Mouse (Mus musculus): ENCODE measurements at regions not wholly inside any gene's neighbourhood (a gene's known extent, or its start where the extent isn't known, plus 50 kb on each side); places are given as distances from the start of the nearest gene placed in this dataset.
A peak's percentile ranks its signal among the peaks of the same experiment; 100 is the strongest.

DNA sequence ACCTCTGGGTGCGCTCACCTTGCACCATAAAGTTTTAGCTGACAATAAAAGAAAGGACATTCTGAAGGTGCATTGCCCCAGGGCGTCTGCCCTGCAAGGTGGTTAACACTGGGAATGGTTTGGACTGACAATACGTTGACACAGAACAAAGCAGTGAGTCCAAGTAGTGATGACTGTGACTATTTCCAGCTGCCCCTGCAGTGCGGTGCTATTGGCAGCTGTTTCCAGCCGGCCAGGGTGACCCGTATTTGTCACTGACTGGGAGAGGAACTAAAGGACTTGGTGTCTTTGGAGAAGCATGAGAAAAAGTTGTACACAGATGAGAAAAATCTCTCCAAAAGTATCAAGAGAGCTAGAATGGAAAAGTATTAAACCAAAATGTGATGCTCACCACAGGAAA, 52.0 kb upstream of the Vtcn1 start:
- Histone ChIP-seq H3K9me3 (ENCODE audit: control insufficient read depth, low read length) (no peaks in the 10 kb centered on the region), H3K27ac (ENCODE audit: low read depth, low read length) (no peak overlapping the region), H3K36me3 (ENCODE audit: control insufficient read depth, insufficient read depth, low read length) (no peaks in the 10 kb centered on the region), H3K27me3 (replicated peaks; ENCODE audit: control insufficient read depth, insufficient read depth, low read length) (no peaks in the 10 kb centered on the region), H3K4me1 (ENCODE audit: control insufficient read depth, insufficient read depth, low read depth, low read length) (peaks cover under 1% of the 10 kb centered on the region), H3K9ac (ENCODE audit: low read depth, low read length) (no peak overlapping the region), H3K4me3 (ENCODE audit: low read length) (no peak overlapping the region), H3K4me2 (ENCODE audit: low read length) (no peak overlapping the region)
- WGBS = 75% methylated on average over 6 of the region's 6 CpGs
- no peak for ATAC-seq

DNA sequence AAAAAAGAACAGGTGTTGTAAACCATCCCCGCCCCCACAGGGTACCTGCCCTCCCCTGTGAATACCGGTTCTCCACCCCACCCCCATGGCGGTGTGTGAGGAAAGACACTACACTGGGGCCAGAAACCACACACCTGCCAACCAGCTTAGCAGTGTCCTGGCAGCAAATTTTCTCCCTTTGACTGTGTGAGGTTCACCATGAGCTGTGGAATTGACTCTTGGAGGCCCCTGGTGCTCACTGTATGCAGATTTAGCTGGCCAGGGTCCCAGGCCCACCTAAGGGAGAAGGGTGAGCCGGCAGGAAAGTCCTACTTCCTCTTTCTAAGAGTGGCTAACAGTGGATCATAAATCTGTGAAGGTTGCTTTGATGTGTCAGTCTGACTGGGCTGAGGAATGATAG, 53.9 kb upstream of the Vtcn1 start:
- Histone ChIP-seq H3K9ac (ENCODE audit: low read depth, low read length) (no peak overlapping the region), H3K27me3 (replicated peaks; ENCODE audit: control insufficient read depth, insufficient read depth, low read length) (no peaks in the 10 kb centered on the region), H3K27ac (ENCODE audit: low read depth, low read length) (no peak overlapping the region), H3K4me1 (ENCODE audit: control insufficient read depth, insufficient read depth, low read depth, low read length) (peaks cover 2% of the 10 kb centered on the region), H3K4me3 (ENCODE audit: low read length) (no peak overlapping the region), H3K36me3 (ENCODE audit: control insufficient read depth, insufficient read depth, low read length) (no peaks in the 10 kb centered on the region), H3K9me3 (ENCODE audit: control insufficient read depth, low read length) (no peaks in the 10 kb centered on the region), H3K4me2 (ENCODE audit: low read length) (no peak overlapping the region)
- no peak for ATAC-seq
- 81% methylated on average over 4 of the region's 4 CpGs for WGBS

DNA sequence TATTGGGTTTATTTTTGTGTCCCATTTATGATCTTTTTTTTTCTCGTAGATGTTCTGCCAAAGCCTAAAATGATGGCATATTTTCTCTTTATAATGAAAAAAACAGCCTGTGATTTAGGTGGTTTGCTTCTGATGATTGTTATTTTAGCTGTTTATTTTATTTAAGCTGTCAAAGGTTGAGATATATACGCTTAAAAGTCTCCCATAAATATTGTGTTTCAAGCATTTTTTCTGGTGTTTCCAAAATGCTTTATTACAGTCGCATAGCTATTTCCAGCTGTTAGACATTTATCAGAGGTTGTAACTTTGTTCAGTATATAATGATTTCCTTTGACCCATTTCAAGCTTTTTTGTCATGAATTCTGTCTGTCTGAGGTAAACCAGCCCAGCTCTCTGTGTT, 54.4 kb upstream of the Vtcn1 start:
- Histone ChIP-seq H3K27ac (ENCODE audit: low read depth, low read length) (no peak overlapping the region), H3K27me3 (replicated peaks; ENCODE audit: control insufficient read depth, insufficient read depth, low read length) (no peaks in the 10 kb centered on the region), H3K36me3 (ENCODE audit: control insufficient read depth, insufficient read depth, low read length) (no peaks in the 10 kb centered on the region), H3K4me2 (ENCODE audit: low read length) (no peak overlapping the region), H3K4me3 (ENCODE audit: low read length) (no peak overlapping the region), H3K9ac (ENCODE audit: low read depth, low read length) (no peak overlapping the region), H3K4me1 (ENCODE audit: control insufficient read depth, insufficient read depth, low read depth, low read length) (peaks cover 2% of the 10 kb centered on the region), H3K9me3 (ENCODE audit: control insufficient read depth, low read length) (no peaks in the 10 kb centered on the region)
- no peak for ATAC-seq
- 83% methylated on average over 3 of the region's 3 CpGs for WGBS

DNA sequence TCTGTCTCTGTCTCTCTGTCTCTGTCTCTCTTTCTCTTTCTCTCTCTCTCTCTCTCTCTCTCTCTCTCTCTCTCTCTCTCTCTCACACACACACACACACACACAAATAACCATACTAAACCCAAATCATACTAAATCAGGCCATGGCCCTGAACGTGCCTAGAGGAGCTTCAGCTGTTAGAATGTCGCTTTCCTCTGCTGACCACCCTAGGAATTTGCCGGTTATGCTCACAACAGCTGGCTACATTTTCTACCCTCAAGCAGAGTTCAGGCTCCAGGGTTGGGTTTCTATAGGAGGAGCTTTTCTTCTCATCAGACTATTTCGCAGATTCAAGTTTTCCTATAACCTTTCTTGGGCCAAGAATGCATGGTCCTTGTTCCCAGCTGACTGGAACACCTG, 56.1 kb upstream of the Vtcn1 start:
- no peak overlapping the region for H3K27ac ChIP-seq (ENCODE audit: low read depth, low read length)
- H3K9me3 ChIP-seq (ENCODE audit: control insufficient read depth, low read length) = no peaks in the 10 kb centered on the region
- ATAC-seq = no peak
- H3K27me3 ChIP-seq (replicated peaks; ENCODE audit: control insufficient read depth, insufficient read depth, low read length) = no peaks in the 10 kb centered on the region
- H3K4me1 ChIP-seq (ENCODE audit: control insufficient read depth, insufficient read depth, low read depth, low read length) = peaks cover 2% of the 10 kb centered on the region
- WGBS = 89% methylated on average over 4 of the region's 4 CpGs
- H3K9ac ChIP-seq (ENCODE audit: low read depth, low read length) = no peak overlapping the region
- H3K4me3 ChIP-seq (ENCODE audit: low read length) = no peak overlapping the region
- H3K4me2 ChIP-seq (ENCODE audit: low read length) = no peak overlapping the region
- no peaks in the 10 kb centered on the region for H3K36me3 ChIP-seq (ENCODE audit: control insufficient read depth, insufficient read depth, low read length)

DNA sequence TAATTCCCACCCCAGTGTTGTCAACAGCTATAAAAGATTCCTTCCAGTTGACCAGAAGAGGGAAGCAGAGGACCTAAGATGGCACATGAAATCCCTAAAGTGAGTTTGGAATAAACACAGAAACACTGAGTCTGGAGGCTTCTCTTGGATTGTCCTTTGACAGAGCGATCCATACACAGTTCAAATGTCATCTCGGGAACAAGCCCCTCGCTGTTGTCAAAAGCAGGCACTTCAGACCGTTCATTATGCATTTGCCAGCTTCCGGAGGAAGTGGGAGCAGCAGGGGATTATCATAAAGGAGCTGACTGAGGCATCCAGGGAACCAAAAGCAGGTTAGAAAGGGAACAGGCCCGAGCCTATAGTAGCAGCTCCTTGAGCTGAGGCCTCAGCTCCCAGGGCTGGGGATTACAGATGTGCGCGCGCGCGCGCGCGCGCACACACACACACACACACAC, 57.1 kb upstream of the Vtcn1 start:
- peak overlapping the region; percentile 16; the same call in 1 of the 2 replicates for H3K4me3 ChIP-seq (ENCODE audit: low read length)
- peak; percentile 89 for ATAC-seq
- no peaks in the 10 kb centered on the region for H3K36me3 ChIP-seq (ENCODE audit: control insufficient read depth, insufficient read depth, low read length)
- peak overlapping the region; percentile 49 for H3K4me2 ChIP-seq (ENCODE audit: low read length)
- no peak overlapping the region for H3K27ac ChIP-seq (ENCODE audit: low read depth, low read length)
- H3K9ac ChIP-seq (ENCODE audit: low read depth, low read length) = peak overlapping the region; percentile 45
- WGBS = 24% methylated on average over 12 of the region's 15 CpGs
- H3K9me3 ChIP-seq (ENCODE audit: control insufficient read depth, low read length) = no peaks in the 10 kb centered on the region
- H3K4me1 ChIP-seq (ENCODE audit: control insufficient read depth, insufficient read depth, low read depth, low read length) = peaks cover 2% of the 10 kb centered on the region
- no peaks in the 10 kb centered on the region for H3K27me3 ChIP-seq (replicated peaks; ENCODE audit: control insufficient read depth, insufficient read depth, low read length)

DNA sequence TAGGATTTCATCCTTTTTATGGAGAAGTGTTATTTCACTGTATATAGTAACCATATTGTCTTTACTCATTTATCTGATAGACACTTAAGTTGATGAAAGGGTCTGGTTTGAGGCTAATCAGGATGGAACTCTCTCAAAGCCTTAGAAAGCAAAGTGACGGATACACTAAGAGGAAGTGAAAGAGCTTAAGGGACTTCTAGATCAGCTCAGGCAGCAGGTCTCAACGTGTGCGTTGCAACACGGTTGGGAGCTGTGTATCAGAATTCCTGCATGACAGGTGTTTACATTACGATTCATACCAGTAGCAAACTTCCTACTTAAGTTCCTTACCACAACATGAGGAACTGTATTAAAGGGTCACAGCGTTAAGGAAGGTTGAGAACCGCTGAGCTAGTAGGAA, 59.9 kb upstream of the Vtcn1 start:
- no peaks in the 10 kb centered on the region for H3K9me3 ChIP-seq (ENCODE audit: control insufficient read depth, low read length)
- peaks cover 2% of the 10 kb centered on the region for H3K4me1 ChIP-seq (ENCODE audit: control insufficient read depth, insufficient read depth, low read depth, low read length)
- no peaks in the 10 kb centered on the region for H3K36me3 ChIP-seq (ENCODE audit: control insufficient read depth, insufficient read depth, low read length)
- H3K27ac ChIP-seq (ENCODE audit: low read depth, low read length) = no peak overlapping the region
- 87% methylated on average over 7 of the region's 7 CpGs for WGBS
- H3K27me3 ChIP-seq (replicated peaks; ENCODE audit: control insufficient read depth, insufficient read depth, low read length) = no peaks in the 10 kb centered on the region
- no peak overlapping the region for H3K4me2 ChIP-seq (ENCODE audit: low read length)
- no peak overlapping the region for H3K4me3 ChIP-seq (ENCODE audit: low read length)
- H3K9ac ChIP-seq (ENCODE audit: low read depth, low read length) = no peak overlapping the region
- ATAC-seq = no peak

DNA sequence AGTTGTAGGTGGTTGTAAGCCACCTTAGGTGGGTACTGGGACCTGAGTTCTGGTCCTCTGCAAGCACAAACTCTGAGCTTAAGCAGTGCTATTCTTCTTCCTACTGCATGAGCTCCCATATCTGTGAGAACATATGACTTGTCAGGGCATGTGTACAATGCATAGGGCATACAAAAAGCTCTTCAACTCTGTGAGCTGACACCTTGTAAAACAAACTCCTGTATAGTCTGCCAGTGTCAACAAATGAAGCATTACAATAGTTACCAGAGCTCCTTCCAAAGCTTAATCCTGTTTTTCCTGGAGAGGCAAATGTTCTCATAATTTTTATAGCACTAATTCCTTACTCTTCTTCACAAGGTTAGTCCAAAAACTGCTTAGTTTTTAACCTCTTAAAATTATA, 62.4 kb upstream of the Vtcn1 start:
- Histone ChIP-seq H3K4me3 (ENCODE audit: low read length) (no peak overlapping the region), H3K27ac (ENCODE audit: low read depth, low read length) (no peak overlapping the region), H3K9ac (ENCODE audit: low read depth, low read length) (no peak overlapping the region), H3K9me3 (ENCODE audit: control insufficient read depth, low read length) (no peaks in the 10 kb centered on the region), H3K4me1 (ENCODE audit: control insufficient read depth, insufficient read depth, low read depth, low read length) (no peaks in the 10 kb centered on the region), H3K36me3 (ENCODE audit: control insufficient read depth, insufficient read depth, low read length) (no peaks in the 10 kb centered on the region), H3K4me2 (ENCODE audit: low read length) (no peak overlapping the region), H3K27me3 (replicated peaks; ENCODE audit: control insufficient read depth, insufficient read depth, low read length) (no peaks in the 10 kb centered on the region)
- no peak for ATAC-seq

DNA sequence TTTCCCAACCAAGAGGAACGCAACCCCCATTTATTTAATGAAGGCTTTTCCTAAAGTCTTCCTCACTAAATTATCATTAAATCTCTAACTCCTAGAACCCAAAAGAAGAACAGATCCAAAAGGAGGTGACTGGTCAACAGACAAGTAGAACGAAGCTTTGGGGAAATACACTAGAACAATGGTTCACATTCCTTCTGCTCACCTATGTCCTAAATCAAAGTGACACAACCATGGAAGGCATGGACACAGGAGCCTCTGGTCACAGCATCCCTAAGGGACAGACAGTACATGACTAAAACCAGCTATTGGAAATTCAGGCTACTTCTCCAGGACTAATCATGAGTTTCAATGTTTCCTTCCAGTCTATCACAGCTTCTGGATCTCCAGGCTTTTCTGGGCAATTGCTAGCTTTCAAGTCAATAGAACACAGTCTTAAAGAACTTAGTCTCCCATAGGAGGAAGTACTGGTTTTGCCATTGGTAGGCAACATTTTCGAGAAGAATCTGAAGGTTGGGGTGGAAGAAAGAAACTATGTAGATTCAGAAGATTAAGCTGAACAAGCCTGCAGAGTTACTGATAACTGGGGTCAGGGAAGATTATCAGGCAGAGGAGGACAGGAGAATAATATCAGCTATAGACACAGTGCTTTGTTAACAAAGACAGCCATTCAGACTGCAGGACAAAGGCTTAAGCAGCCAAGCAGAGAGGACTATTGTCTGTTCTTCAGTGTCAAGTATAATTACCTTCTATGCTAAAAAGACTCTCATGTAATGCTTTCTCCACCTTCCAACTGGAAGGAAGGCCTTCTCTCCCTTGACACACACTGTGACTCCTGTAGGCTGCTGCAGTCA, 65.9 kb upstream of the Vtcn1 start:
- Histone ChIP-seq H3K27me3 (replicated peaks; ENCODE audit: control insufficient read depth, insufficient read depth, low read length) (no peaks in the 10 kb centered on the region), H3K36me3 (ENCODE audit: control insufficient read depth, insufficient read depth, low read length) (no peaks in the 10 kb centered on the region), H3K9me3 (ENCODE audit: control insufficient read depth, low read length) (no peaks in the 10 kb centered on the region), H3K4me3 (ENCODE audit: low read length) (no peak overlapping the region), H3K4me1 (ENCODE audit: control insufficient read depth, insufficient read depth, low read depth, low read length) (no peaks in the 10 kb centered on the region), H3K9ac (ENCODE audit: low read depth, low read length) (no peak overlapping the region), H3K27ac (ENCODE audit: low read depth, low read length) (no peak overlapping the region), H3K4me2 (ENCODE audit: low read length) (no peak overlapping the region)
- no peak for ATAC-seq
- 80% methylated on average over 3 of the region's 3 CpGs for WGBS

DNA sequence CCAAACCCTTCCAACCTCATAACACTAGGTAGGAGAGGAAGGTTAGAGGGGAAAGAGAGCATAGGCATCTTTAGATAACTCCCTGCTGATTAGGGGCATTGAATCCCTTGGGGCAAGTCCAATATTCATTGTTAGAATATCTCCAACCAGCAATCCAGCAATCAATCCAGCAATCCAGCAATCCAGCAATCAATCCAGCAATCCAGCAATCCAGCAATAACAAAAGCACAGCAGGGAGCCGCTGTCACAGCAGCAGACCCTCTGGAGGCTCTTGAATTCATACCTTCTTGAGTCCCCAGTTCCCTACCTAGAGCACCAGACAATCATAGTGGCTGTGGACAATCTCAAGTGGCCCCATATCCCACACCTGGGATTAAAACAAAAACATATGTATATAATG, 69.4 kb upstream of the Man1a2 start:
- H3K4me3 ChIP-seq (ENCODE audit: low read length) = no peak overlapping the region
- H3K4me2 ChIP-seq (ENCODE audit: low read length) = no peak overlapping the region
- 67% methylated on average over 1 of the region's 1 CpGs for WGBS
- H3K4me1 ChIP-seq (ENCODE audit: control insufficient read depth, insufficient read depth, low read depth, low read length) = no peaks in the 10 kb centered on the region
- H3K27ac ChIP-seq (ENCODE audit: low read depth, low read length) = no peak overlapping the region
- ATAC-seq = no peak
- no peak overlapping the region for H3K9ac ChIP-seq (ENCODE audit: low read depth, low read length)
- H3K27me3 ChIP-seq (replicated peaks; ENCODE audit: control insufficient read depth, insufficient read depth, low read length) = no peaks in the 10 kb centered on the region
- H3K36me3 ChIP-seq (ENCODE audit: control insufficient read depth, insufficient read depth, low read length) = no peaks in the 10 kb centered on the region
- H3K9me3 ChIP-seq (ENCODE audit: control insufficient read depth, low read length) = no peaks in the 10 kb centered on the region
